Mouse (Mus musculus): ENCODE measurements around the gene Clec16a. TPM values are rescaled to one million over a fixed set of nuclear protein-coding genes. Genes with fewer than 3 reads are reported as not detected.
A peak's percentile ranks its signal among the peaks of the same experiment; 100 is the strongest.

Clec16a gene
- polyA plus RNA-seq, 1 experiment from 2014 or later, result 40.6 TPM

GRCm38 (mm10) chr16:10770531-10771325 lies 225.6 kb downstream of the Clec16a start:
- no peaks in the 10 kb centered on the region for H3K9me3 ChIP-seq
- H3K27me3 ChIP-seq, result peaks cover 2% of the 10 kb centered on the region; the same call in 1 of the 2 replicates
- peaks cover 11% of the 10 kb centered on the region for H3K4me1 ChIP-seq (replicated peaks)
- ATAC-seq (ENCODE audit: insufficient number of reproducible peaks, insufficient read depth, low FRiP score, low TSS enrichment, low read depth), result no peak
- no peak overlapping the region for H3K27ac ChIP-seq
- H3K36me3 ChIP-seq, result no peaks in the 10 kb centered on the region
- no peak overlapping the region for H3K4me3 ChIP-seq (replicated peaks)
- WGBS, result 48% methylated on average over 4 of the region's 4 CpGs
- H3K4me2 ChIP-seq, result no peak overlapping the region
- H3K9ac ChIP-seq (replicated peaks), result no peak overlapping the region

- H3K4me2 ChIP-seq, result no peak overlapping the region
- WGBS, result 44% methylated on average over 19 of the region's 19 CpGs
- no peaks in the 10 kb centered on the region for H3K36me3 ChIP-seq
- ATAC-seq (ENCODE audit: insufficient number of reproducible peaks, insufficient read depth, low FRiP score, low TSS enrichment, low read depth), result no peak
- H3K4me1 ChIP-seq (replicated peaks), result peaks cover 11% of the 10 kb centered on the region
- H3K27ac ChIP-seq, result no peak overlapping the region
- no peak overlapping the region for H3K9ac ChIP-seq (replicated peaks)
- H3K27me3 ChIP-seq, result peaks cover 2% of the 10 kb centered on the region; the same call in 1 of the 2 replicates
- no peak overlapping the region for H3K4me3 ChIP-seq (replicated peaks)
- no peaks in the 10 kb centered on the region for H3K9me3 ChIP-seq
Measured at GRCm38 (mm10) chr16:10771769-10772510, 226.8 kb downstream of the Clec16a start.

GRCm38 (mm10) chr16:10773543-10773942 lies 228.4 kb downstream of the Clec16a start:
- H3K9me3 ChIP-seq, result no peaks in the 10 kb centered on the region
- no peaks in the 10 kb centered on the region for H3K36me3 ChIP-seq
- H3K27me3 ChIP-seq, result peaks cover 2% of the 10 kb centered on the region; the same call in 1 of the 2 replicates
- H3K4me2 ChIP-seq, result no peak overlapping the region
- H3K27ac ChIP-seq, result no peak overlapping the region
- no peak overlapping the region for H3K4me3 ChIP-seq (replicated peaks)
- no peak for ATAC-seq (ENCODE audit: insufficient number of reproducible peaks, insufficient read depth, low FRiP score, low TSS enrichment, low read depth)
- peaks cover 11% of the 10 kb centered on the region for H3K4me1 ChIP-seq (replicated peaks)
- WGBS, result 86% methylated on average over 8 of the region's 8 CpGs
- H3K9ac ChIP-seq (replicated peaks), result no peak overlapping the region

GRCm38 (mm10) chr16:10774726-10775125 lies 229.6 kb downstream of the Clec16a start:
- 55% methylated on average over 4 of the region's 4 CpGs for WGBS
- Histone ChIP-seq H3K4me2 (no peak overlapping the region), H3K9ac (replicated peaks) (no peak overlapping the region), H3K36me3 (no peaks in the 10 kb centered on the region), H3K27me3 (no peaks in the 10 kb centered on the region), H3K27ac (no peak overlapping the region), H3K4me1 (replicated peaks) (peaks cover 7% of the 10 kb centered on the region), H3K4me3 (replicated peaks) (no peak overlapping the region), H3K9me3 (no peaks in the 10 kb centered on the region)
- ATAC-seq (ENCODE audit: insufficient number of reproducible peaks, insufficient read depth, low FRiP score, low TSS enrichment, low read depth), result no peak

- Histone ChIP-seq H3K27me3 (no peaks in the 10 kb centered on the region), H3K4me2 (no peak overlapping the region), H3K4me3 (replicated peaks) (no peak overlapping the region), H3K4me1 (replicated peaks) (peaks cover 14% of the 10 kb centered on the region), H3K9ac (replicated peaks) (no peak overlapping the region), H3K27ac (no peak overlapping the region), H3K9me3 (no peaks in the 10 kb centered on the region), H3K36me3 (no peaks in the 10 kb centered on the region)
- ATAC-seq (ENCODE audit: insufficient number of reproducible peaks, insufficient read depth, low FRiP score, low TSS enrichment, low read depth), result no peak
- WGBS, result 69% methylated on average over 7 of the region's 7 CpGs
Measured at GRCm38 (mm10) chr16:10776322-10776721, 231.2 kb downstream of the Clec16a start.

- 74% methylated on average over 5 of the region's 5 CpGs for WGBS
- no peak for ATAC-seq (ENCODE audit: insufficient number of reproducible peaks, insufficient read depth, low FRiP score, low TSS enrichment, low read depth)
- H3K27me3 ChIP-seq, result no peaks in the 10 kb centered on the region
Measured at GRCm38 (mm10) chr16:10777579-10778160, 232.5 kb downstream of the Clec16a start.

GRCm38 (mm10) chr16:10780631-10781120 lies 235.5 kb downstream of the Clec16a start:
- Histone ChIP-seq H3K27me3 (0 out of 2 replicates have a peak, but pooled peaks cover 3% of the 10 kb centered on the region), H3K27ac (peak overlapping the region; percentile 77), H3K9ac (replicated peaks) (no peak overlapping the region), H3K9me3 (no peaks in the 10 kb centered on the region), H3K4me3 (replicated peaks) (no peak overlapping the region), H3K36me3 (no peaks in the 10 kb centered on the region), H3K4me2 (no peak overlapping the region), H3K4me1 (replicated peaks) (peaks cover 47% of the 10 kb centered on the region)
- WGBS, result 50% methylated on average over 5 of the region's 5 CpGs
- no peak for ATAC-seq (ENCODE audit: insufficient number of reproducible peaks, insufficient read depth, low FRiP score, low TSS enrichment, low read depth)

More at GRCm38 (mm10) chr16:10777579-10778160, 232.5 kb downstream of the Clec16a start:
- Histone ChIP-seq H3K27ac (no peak overlapping the region), H3K4me1 (replicated peaks) (peaks cover 27% of the 10 kb centered on the region), H3K9me3 (no peaks in the 10 kb centered on the region), H3K9ac (replicated peaks) (no peak overlapping the region), H3K36me3 (no peaks in the 10 kb centered on the region), H3K4me2 (no peak overlapping the region), H3K4me3 (replicated peaks) (no peak overlapping the region)

GRCm38 (mm10) chr16:10781862-10782371 lies 236.8 kb downstream of the Clec16a start:
- 26% methylated on average over 9 of the region's 9 CpGs for WGBS
- Histone ChIP-seq H3K9me3 (no peaks in the 10 kb centered on the region), H3K27ac (peak overlapping the region; percentile 77), H3K4me1 (replicated peaks) (peaks cover 60% of the 10 kb centered on the region), H3K9ac (replicated peaks) (no peak overlapping the region; the same call in 1 of the 2 replicates), H3K27me3 (0 out of 2 replicates have a peak, but pooled peaks cover 3% of the 10 kb centered on the region), H3K36me3 (no peaks in the 10 kb centered on the region), H3K4me2 (peak overlapping the region; percentile 99), H3K4me3 (replicated peaks) (peak overlapping the region; percentile 67; the same call in 1 of the 2 replicates)
- no peak for ATAC-seq (ENCODE audit: insufficient number of reproducible peaks, insufficient read depth, low FRiP score, low TSS enrichment, low read depth)

- Histone ChIP-seq H3K4me2 (peak overlapping the region; percentile 99), H3K27ac (peak overlapping the region; percentile 77), H3K9me3 (no peaks in the 10 kb centered on the region), H3K36me3 (no peaks in the 10 kb centered on the region), H3K4me3 (replicated peaks) (peak overlapping the region; percentile 67), H3K27me3 (0 out of 2 replicates have a peak, but pooled peaks cover 3% of the 10 kb centered on the region), H3K9ac (replicated peaks) (peak overlapping the region; percentile 31; the same call in 1 of the 2 replicates), H3K4me1 (replicated peaks) (peaks cover 64% of the 10 kb centered on the region)
- no peak for ATAC-seq (ENCODE audit: insufficient number of reproducible peaks, insufficient read depth, low FRiP score, low TSS enrichment, low read depth)
- 44% methylated on average over 6 of the region's 6 CpGs for WGBS
Measured at GRCm38 (mm10) chr16:10782377-10783151, 237.4 kb downstream of the Clec16a start.

- no peak for ATAC-seq (ENCODE audit: insufficient number of reproducible peaks, insufficient read depth, low FRiP score, low TSS enrichment, low read depth)
- H3K9me3 ChIP-seq, result no peaks in the 10 kb centered on the region
- 0 out of 2 replicates have a peak, but pooled peaks cover 3% of the 10 kb centered on the region for H3K27me3 ChIP-seq
- peak overlapping the region; percentile 99 for H3K4me2 ChIP-seq
- H3K9ac ChIP-seq (replicated peaks), result 0 out of 2 replicates have a peak overlapping the region, but pooled peaks have one; percentile 31
- peaks cover 64% of the 10 kb centered on the region for H3K4me1 ChIP-seq (replicated peaks)
- WGBS, result 27% methylated on average over 1 of the region's 1 CpGs
- H3K27ac ChIP-seq, result no peak overlapping the region
- peak overlapping the region; percentile 67 for H3K4me3 ChIP-seq (replicated peaks)
- H3K36me3 ChIP-seq, result no peaks in the 10 kb centered on the region
Measured at GRCm38 (mm10) chr16:10783152-10783434, 238.0 kb downstream of the Clec16a start.

Measured in limb, embryonic 12.5 days (tissue).